Mouse (Mus musculus) fibroblast of lung, adult 2 months (primary cell): ENCODE measurements around the gene Chrm5.
"Not testable (repeated sequence)": the region's sequence is repeated elsewhere in the genome, so short reads cannot be mapped to it uniquely, and the experiment has no call there.

Experiments
- DNase-seq: peaks from one replicate; pipeline ENCODE4 v3.0.0-alpha.2; 2011; ENCODE audit warnings: low read depth

Gene Chrm5

DNA sequence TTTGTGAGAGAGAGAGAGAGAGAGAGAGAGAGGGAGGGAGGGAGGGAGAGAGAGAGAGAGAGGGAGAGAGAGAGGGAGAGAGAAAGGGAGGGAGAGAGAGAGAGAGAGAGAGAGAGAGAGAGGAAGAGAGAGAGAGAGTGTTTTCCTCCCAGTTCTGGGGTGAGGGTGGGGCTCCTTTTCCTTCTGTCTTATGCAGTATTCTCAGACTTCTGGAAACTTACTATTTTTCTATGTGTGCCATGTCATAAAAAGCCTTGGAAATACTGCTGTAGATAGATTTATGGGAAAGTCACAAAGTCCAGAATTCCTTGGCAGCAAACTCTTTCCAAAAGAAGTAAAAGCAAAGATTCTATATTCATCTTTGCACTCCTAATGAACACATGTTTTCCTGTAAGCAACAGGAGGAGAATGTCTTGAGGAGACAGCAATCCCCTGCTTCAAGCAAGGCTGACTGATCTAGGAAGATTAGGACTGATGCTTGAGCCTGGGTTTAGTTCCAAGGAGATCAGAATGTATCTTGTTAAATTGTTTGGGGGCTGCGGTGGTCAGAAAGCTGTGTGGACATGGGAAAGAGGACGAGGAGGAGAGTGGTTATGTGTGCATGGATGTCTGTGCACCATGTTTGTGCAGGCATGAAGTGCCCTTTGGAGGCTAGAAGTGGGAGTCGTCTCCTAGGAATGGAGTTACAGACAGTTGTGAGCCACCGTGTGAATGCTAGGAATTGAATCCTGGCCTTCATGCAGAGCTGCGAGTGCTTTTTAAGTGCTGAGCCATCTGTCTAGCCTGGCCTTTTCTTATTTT lies 2.2 kb upstream of the Chrm5 start:
- DNase-seq = no peak

DNA sequence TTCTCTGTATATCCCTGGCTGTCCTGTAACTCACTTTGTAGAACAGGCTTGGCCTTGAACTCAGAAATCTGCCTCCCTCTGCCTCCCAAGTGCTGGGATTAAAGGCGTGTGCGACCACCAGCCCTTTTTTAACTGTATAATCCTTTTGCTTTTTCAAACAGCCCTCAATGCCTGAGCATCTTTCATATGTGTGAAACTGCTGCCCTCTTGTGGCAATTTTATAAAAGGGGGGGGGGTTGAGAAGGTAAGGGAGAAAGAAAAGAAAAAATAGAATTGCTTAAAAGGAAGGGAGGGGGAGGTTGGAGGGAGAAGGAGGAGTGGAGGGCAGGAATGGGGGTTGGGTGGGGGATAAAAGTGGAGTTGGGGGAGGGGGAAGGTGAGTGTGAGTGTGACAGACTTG lies 995 bp upstream of the Chrm5 start:
- DNase-seq = peak; percentile 20

DNA sequence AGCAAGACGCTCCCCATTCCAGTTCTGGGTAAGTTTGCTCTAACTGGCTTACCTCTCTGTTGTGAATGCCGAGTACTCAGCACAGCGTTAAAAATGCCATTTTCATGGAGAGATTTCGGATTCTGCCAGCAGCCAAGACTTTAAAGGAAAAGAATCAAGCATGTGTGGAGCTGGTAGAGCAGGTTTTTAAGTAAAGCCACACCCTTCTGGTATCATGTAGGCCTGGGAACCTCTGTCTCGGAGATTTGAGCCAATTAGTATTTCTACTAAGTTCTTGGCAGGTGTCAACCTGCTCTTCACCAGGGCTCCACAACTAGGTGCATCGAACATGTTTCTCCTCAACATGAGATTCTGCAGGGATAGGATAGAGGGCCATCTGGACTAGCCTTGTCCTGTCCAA lies 4.0 kb downstream of the Chrm5 start:
- no peak for DNase-seq

DNA sequence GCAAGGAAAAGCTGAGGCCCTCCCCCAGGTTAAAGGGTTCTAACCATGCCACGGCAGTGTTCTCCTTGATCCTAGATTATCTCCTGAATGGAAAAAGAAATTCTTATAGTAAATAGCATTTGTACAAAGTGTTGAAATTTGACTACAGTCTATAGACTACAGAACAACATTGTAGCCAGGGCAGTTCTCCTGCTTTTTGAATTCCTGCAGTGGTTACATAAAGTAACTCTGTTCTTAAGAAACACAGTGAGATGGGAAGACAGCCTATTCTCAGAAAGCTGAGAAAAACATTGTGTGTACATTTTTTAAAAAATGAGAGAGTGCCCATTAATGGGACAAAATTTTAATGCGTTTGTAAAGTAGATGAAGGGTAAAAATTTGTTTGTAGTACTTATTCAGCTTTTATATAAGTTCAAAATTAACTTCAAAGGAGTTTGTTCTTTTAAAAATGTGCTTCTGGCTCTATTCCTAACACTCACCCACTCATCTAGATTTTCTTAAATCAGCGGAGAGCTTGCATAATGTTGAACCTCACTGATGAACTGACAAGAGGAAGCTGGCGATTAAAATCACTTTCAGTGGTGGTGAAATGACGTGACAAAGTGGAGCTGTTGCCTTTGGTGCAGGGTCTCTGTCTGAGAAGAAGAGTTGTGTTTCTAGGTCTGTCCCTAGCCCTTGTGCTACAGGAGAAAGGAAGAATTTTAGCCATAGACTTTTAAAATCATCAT lies 5.4 kb downstream of the Chrm5 start:
- no peak for DNase-seq

DNA sequence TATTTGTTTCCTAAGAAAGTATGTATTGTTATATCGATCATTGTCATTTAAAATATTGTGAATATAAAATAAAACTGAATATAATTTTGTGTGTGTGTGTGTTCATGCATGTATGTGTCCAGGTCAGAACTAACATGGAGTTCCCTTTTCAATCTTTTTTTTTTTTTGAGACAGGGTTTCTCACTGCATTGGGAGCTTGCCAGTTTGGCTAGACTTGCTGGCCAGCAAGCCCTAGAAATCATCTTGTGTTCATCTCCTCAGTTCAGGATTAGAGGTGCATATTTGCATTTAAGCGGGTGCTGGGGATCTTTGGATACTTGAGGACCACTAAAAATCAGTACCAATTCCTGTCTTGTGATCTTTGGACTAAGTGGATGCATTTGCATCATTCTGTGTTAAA lies 8.5 kb downstream of the Chrm5 start:
- no peak for DNase-seq

DNA sequence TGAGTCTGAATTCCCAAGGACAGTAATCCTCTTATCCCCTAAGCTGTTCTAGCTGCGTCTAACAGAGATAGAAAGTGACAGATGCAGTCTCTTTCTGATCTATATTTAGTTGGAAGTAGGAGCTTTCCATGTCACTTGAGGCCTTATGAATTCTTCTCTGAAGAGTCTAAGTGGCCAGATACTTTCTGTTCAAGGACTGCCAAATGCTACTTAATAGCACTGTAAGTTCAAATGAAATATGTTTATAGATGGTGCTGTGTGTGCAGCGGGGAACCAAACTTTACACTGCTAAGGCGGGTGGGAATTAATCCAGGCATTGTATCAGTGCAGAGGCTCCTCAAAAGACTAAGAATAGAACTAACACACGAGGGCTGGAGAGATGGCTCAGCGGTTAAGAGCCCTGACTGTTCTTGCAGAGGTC lies 9.6 kb downstream of the Chrm5 start:
- DNase-seq = no peak

DNA sequence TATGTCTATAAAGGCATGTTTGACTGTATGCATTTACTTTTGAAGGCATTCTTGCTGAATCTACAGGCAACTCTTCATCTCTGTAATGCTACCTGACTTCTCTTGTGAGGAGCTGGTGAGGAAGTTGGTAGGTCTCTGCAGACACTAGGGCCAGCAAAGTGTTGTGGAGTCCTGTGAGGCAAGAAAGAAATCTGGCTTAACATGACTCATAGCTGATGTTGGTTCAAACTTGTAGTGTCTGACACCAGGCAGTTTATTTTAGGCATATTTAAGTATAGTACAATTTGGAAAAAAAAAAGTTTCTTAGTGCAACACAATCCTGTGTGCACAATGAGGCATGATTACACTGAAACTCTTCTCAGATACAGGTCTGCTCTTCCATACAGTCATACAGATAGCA lies 11.0 kb downstream of the Chrm5 start:
- DNase-seq = no peak

- DNase-seq = no peak
Measured at GRCm38 (mm10) chr2:112460557-112460956, 20.0 kb downstream of the Chrm5 start.

DNA sequence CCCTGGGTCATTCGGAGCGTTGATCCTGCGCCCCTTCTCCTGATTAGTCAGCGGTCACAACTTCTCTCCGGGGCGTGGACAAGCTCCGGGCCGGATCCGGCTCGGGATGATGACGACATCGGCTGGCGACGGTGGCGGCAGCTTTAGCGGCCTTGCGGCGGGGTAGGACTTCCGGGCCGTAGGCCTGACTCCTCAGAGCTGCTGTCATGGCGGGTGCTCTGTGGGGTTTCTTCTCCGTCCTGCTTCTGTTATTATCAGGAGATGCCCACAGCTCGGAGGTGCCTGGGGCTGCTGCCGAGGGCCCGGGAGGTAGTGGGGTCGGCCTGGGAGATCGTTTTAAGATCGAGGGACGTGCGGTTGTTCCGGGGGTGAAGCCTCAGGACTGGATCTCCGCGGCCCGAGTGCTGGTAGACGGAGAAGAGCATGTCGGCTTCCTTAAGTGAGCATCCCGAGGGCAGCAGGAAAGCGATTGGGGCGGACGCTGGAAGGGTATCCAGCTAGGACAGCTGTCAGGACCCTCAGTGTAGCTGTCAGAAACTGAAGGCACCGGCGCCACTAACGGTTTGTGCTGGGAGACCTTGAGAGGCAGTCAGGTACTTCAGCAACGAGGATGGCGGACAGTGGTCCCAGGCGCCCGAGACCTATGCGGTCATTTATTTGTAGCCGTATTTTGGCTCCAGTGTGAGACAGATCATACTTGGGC lies 25.6 kb downstream of the Chrm5 start, which contains the start of gene Emc7:
TSS of gene Emc7 (plus strand) at position 136 of the 703 bp plus-strand sequence.
- peak; percentile 89 for DNase-seq

DNA sequence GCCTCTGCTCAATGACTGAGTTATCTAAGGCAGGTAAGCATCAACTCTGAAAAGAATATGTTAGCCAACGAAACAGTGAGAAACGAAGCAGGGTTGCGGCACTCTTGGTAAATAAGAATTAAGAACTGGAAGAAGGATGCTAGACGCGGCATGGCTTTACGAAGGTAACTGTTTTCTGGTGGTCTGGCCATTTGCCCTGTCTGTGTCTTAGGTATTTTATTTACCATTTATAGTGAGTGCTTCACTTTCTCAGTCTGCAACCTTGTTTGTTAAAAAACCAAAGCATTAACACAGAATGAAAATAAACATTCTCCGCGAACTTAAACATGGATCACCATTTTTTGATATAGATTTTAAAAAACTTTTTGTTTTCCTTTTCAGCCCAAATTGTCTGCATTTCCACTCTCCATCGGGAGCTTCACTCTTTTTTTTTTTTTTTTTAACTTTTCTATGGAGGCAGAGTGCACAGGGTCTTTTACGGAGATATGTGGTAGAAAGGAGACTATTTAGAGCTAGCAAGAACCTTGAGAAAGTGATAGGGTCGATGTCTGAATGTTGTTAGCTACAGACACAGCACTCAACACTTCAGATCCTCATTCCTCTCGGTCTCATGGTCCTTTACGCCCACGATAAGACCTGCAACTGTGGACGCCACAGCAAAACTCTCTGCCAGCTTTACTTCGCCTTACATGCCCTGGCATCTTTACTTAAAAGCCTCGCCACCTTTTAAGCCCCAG lies 26.3 kb downstream of the Chrm5 start:
- no peak for DNase-seq

- DNase-seq = not testable (repeated sequence)
Measured at GRCm38 (mm10) chr2:112452513-112452912, 28.1 kb downstream of the Chrm5 start.

DNA sequence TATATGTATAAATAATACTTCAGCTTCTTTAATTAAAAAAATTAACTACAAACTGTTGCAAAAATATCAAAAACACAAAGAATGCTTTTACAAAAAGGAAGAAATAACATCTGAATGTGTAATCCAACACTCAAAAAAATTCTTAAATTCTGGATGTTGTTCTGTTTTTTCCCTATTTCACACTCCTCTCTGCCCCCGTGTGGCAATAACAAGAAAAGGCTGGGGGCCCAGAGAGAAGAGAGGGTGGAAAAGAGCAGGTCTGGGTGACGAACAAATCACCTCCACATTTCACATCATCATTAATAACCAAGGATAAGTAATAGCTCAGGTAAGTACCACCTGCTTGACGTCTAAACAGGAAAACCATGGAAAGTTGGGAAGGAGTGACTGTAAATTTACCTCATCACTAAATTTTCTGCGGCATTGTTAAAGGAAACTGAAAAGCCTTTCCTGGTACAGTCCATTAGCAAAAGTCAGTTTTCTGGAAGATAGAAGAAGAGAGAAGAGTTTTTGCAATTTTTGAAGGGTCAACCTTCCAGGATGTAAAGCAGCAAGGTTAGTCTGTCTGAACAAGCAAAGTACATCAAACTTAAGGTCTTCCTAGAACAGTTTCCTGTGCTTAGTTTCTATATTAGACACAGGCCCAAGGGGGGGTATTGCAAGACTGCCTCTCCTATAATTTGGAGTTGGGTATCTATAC lies 30.8 kb downstream of the Chrm5 start:
- DNase-seq = no peak

GRCm38 (mm10) chr2:112448510-112449059 lies 32.0 kb downstream of the Chrm5 start:
- no peak for DNase-seq

DNA sequence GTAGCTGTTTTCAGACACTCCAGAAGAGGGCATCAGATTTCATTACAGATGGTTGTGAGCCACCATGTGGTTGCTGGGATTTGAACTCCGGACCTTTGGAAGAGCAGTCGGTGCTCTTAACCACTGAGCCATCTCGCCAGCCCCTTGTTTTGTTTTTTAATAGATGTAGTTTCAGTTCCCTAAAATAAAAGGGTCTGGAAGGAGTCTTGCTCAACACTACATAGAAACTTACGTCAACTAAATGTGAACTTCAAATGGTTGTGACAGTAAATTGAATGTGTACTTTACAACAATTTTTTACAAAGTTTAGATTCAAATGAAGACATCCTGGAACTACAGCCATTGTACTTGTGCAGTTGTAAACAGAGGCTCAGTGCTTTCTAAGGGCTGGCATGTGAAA lies 32.5 kb downstream of the Chrm5 start:
- not testable (repeated sequence) for DNase-seq

DNA sequence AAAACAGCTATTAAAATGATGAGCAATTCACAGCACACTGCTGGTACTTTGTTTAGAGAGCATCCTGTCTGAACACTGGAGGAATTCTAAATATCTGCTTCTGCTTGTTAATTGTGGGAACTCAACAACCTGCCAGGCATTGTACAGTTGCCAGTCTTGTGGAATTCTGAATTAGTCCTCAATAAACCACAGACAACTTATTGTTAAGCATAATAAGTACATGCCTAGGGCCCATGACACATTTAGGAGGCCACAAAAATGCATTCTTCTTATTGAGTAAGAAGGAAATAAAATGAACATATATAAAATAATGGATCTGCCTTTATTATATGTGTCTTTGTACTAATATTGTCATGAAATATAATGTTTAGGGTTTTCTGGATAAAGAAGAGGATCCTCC lies 35.1 kb downstream of the Chrm5 start:
- peak; percentile 53 for DNase-seq

- peak; percentile 82 for DNase-seq
Measured at GRCm38 (mm10) chr2:112443491-112443890, 37.1 kb downstream of the Chrm5 start.

DNA sequence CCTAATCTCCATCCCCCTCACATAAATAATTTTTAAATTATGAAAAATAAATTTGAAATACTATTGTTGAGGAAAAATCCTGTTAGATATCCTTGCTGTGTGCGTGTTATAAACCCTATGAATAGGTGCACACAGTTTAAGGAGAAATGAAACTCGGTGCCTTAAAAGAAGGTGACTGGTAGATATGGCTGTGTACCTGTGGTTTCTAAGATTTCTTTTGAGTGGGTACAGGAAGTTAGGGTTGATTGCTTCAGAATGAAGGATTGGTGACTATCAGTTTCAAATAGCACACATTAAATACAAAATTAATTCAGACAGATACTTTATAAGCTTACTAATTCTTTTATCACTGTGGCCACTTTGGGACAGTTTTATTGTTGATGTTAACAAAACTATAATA lies 43.0 kb downstream of the Chrm5 start:
- no peak for DNase-seq

- DNase-seq = no peak
Measured at GRCm38 (mm10) chr2:112436292-112436691, 44.3 kb downstream of the Chrm5 start.

- DNase-seq = peak; percentile 38
Measured at GRCm38 (mm10) chr2:112433359-112433758, 47.2 kb downstream of the Chrm5 start.

DNA sequence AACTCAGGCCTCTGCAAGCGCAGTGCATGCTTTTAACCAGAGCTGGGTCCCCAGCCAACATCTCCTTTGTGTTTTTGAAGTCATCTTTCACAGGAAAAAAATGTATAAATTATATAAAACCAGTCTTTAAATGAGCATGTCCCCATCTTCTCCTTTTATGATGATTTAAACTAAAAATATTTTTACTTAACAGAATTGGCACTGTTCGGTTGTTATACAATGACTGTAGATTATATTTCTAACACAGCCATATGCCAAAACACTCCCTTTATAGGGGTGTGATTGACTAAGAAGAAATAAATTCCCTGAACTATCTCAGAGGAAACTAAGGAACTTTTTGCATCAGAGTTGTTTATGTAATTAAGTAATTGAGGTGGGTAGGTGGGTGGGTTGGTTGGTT lies 48.0 kb downstream of the Chrm5 start:
- no peak for DNase-seq

DNA sequence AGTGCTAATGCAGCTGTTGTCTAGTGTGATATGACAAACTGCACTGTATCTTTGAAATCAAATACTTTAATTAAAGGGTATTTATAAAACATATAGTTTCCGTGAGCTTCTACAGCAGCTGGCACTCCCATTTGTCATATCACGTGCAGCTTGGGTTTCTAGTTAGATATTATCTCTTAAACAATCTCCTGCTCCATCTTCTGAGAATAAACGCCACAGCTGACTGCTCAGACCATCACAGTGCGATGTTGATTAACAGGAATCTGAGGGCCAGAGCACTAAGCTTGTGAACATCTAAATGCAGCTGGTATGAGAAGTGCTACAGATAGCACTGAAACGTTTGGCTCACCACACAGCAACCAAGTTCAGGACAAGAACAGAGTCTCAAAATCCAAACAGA lies 50.2 kb downstream of the Chrm5 start:
- DNase-seq = no peak
